Mouse (Mus musculus): ENCODE results near the gene Phc3. TPM values are rescaled to one million over a fixed set of nuclear protein-coding genes. Genes with fewer than 3 reads are reported as not detected.

Phc3 gene
- polyA plus RNA-seq, 1 experiment from 2014 or later: 7.8 TPM

GRCm38 (mm10) chr3:30927664-30928063 is 41.6 kb downstream of the Phc3 start:
- peaks cover 45% of the 10 kb centered on the region for H3K36me3 ChIP-seq (ENCODE audit: insufficient read depth)
- no peak overlapping the region for H3K27ac ChIP-seq (ENCODE audit: low read depth)
- no peaks in the 10 kb centered on the region for H3K9me3 ChIP-seq (ENCODE audit: low read depth, low read length)
- DNase-seq (no peak), ATAC-seq (ENCODE audit: insufficient read depth) (no peak)
- no peak overlapping the region for H3K4me2 ChIP-seq
- H3K4me3 ChIP-seq (ENCODE audit: low read depth, low read length): no peak overlapping the region
- H3K9ac ChIP-seq: no peak overlapping the region
- WGBS: 94% methylated on average over 3 of the region's 3 CpGs
- TF ChIP-seq CTCF (IDR thresholded peaks at IDR 0.05; ENCODE audit: low read depth): no peak
- H3K4me1 ChIP-seq (ENCODE audit: insufficient read depth): no peaks in the 10 kb centered on the region
- no peaks in the 10 kb centered on the region for H3K27me3 ChIP-seq (ENCODE audit: insufficient read depth, low read length)

DNA sequence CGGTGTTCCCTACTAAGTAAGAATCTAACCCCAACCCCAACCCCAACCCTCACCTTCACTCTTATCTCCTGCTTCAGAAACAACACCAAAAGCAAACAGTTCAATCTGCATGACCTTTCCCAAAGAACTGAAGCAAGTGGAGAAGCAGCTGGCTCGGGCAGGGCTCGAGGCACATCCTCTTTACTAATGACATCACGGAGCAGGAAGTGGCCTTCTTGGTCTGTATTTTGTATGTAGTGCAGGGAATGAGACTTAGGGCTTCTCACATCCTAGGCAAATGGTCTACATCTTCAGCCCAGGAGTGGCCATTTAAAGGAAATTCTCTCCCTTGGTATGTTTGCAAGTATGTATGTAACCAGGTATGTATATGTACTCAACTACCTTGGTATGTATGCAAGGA is 52.1 kb downstream of the Phc3 start:
- Histone ChIP-seq H3K27me3 (ENCODE audit: insufficient read depth, low read length) (no peaks in the 10 kb centered on the region), H3K27ac (ENCODE audit: low read depth) (no peak overlapping the region), H3K4me2 (no peak overlapping the region), H3K4me1 (ENCODE audit: insufficient read depth) (no peaks in the 10 kb centered on the region), H3K36me3 (ENCODE audit: insufficient read depth) (peaks cover 59% of the 10 kb centered on the region), H3K9me3 (ENCODE audit: low read depth, low read length) (no peaks in the 10 kb centered on the region), H3K4me3 (ENCODE audit: low read depth, low read length) (no peak overlapping the region), H3K9ac (no peak overlapping the region)
- TF ChIP-seq CTCF (IDR thresholded peaks at IDR 0.05; ENCODE audit: low read depth): no peak
- no peak for DNase-seq
- WGBS: 42% methylated on average over 4 of the region's 4 CpGs
- ATAC-seq (ENCODE audit: insufficient read depth): no peak

DNA sequence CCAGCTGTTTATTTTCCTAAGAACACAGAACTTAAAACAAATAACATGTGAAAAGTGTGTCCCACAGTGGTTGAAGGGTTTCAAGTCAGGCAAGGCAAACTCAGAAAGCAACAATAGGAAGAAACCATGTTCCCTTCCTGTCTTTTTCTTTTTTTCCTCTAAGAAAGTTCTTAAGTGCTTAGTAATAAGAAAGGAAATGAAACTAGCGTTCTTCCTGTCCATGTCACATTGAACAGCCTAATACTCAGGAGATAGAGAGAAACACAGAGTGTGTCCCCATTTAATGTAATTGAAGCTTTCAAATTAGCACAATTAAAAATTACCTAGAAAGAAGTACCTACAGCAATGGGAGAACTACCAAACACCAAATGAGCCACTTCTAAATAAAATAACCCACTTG is 64.6 kb downstream of the Phc3 start:
- 71% methylated on average over 1 of the region's 1 CpGs for WGBS
- Histone ChIP-seq H3K4me2 (no peak overlapping the region), H3K4me1 (ENCODE audit: insufficient read depth) (no peaks in the 10 kb centered on the region), H3K36me3 (ENCODE audit: insufficient read depth) (peaks cover 39% of the 10 kb centered on the region), H3K27ac (ENCODE audit: low read depth) (no peak overlapping the region), H3K9me3 (ENCODE audit: low read depth, low read length) (no peaks in the 10 kb centered on the region), H3K4me3 (ENCODE audit: low read depth, low read length) (no peak overlapping the region), H3K9ac (no peak overlapping the region), H3K27me3 (ENCODE audit: insufficient read depth, low read length) (no peaks in the 10 kb centered on the region)
- DNase-seq: no peak
- no peak for TF ChIP-seq CTCF (IDR thresholded peaks at IDR 0.05; ENCODE audit: low read depth)
- ATAC-seq (ENCODE audit: insufficient read depth): no peak

DNA sequence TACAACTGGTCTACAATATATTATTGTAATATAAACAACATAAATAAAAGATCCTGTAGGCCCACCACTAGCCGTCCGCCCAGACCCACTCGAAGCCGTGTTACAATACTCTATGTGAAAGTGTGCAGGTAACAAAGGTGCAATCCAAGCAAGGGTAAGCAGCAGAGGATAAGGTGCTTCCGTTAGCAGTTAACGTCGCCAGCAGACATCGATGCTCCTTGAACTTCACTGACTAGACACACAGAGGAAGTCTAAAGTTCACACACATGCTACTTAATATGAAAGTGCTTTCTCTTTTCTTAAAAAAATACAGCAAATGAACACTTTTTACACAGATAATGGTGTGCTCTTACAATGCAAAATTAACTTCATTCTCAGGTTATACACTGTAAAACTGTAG is 69.8 kb downstream of the Phc3 start:
- Histone ChIP-seq H3K27me3 (ENCODE audit: insufficient read depth, low read length) (no peaks in the 10 kb centered on the region), H3K4me3 (ENCODE audit: low read depth, low read length) (no peak overlapping the region), H3K4me2 (no peak overlapping the region), H3K36me3 (ENCODE audit: insufficient read depth) (peaks cover 51% of the 10 kb centered on the region), H3K27ac (ENCODE audit: low read depth) (no peak overlapping the region), H3K9me3 (ENCODE audit: low read depth, low read length) (no peaks in the 10 kb centered on the region), H3K4me1 (ENCODE audit: insufficient read depth) (no peaks in the 10 kb centered on the region), H3K9ac (no peak overlapping the region)
- DNase-seq (no peak), ATAC-seq (ENCODE audit: insufficient read depth) (no peak)
- TF ChIP-seq CTCF (IDR thresholded peaks at IDR 0.05; ENCODE audit: low read depth): no peak
- WGBS: 90% methylated on average over 8 of the region's 8 CpGs

- WGBS: 41% methylated on average over 5 of the region's 5 CpGs
- Histone ChIP-seq H3K36me3 (ENCODE audit: insufficient read depth) (peaks cover 44% of the 10 kb centered on the region), H3K27me3 (ENCODE audit: insufficient read depth, low read length) (no peaks in the 10 kb centered on the region), H3K4me2 (no peak overlapping the region), H3K4me3 (ENCODE audit: low read depth, low read length) (no peak overlapping the region), H3K9me3 (ENCODE audit: low read depth, low read length) (no peaks in the 10 kb centered on the region), H3K4me1 (ENCODE audit: insufficient read depth) (no peaks in the 10 kb centered on the region), H3K9ac (no peak overlapping the region), H3K27ac (ENCODE audit: low read depth) (no peak overlapping the region)
- ATAC-seq (ENCODE audit: insufficient read depth) (peak; percentile 89), DNase-seq (peak; percentile 83)
- no peak for TF ChIP-seq CTCF (IDR thresholded peaks at IDR 0.05; ENCODE audit: low read depth)
Measured at GRCm38 (mm10) chr3:30896721-30897120, 72.5 kb downstream of the Phc3 start.

GRCm38 (mm10) chr3:30889014-30889413 is 80.2 kb downstream of the Phc3 start:
- Histone ChIP-seq H3K4me1 (ENCODE audit: insufficient read depth) (no peaks in the 10 kb centered on the region), H3K4me2 (no peak overlapping the region), H3K36me3 (ENCODE audit: insufficient read depth) (no peaks in the 10 kb centered on the region), H3K4me3 (ENCODE audit: low read depth, low read length) (no peak overlapping the region), H3K27ac (ENCODE audit: low read depth) (no peak overlapping the region), H3K27me3 (ENCODE audit: insufficient read depth, low read length) (no peaks in the 10 kb centered on the region), H3K9me3 (ENCODE audit: low read depth, low read length) (no peaks in the 10 kb centered on the region), H3K9ac (no peak overlapping the region)
- DNase-seq (no peak), ATAC-seq (ENCODE audit: insufficient read depth) (no peak)
- WGBS: 38% methylated on average over 1 of the region's 1 CpGs
- no peak for TF ChIP-seq CTCF (IDR thresholded peaks at IDR 0.05; ENCODE audit: low read depth)

DNA sequence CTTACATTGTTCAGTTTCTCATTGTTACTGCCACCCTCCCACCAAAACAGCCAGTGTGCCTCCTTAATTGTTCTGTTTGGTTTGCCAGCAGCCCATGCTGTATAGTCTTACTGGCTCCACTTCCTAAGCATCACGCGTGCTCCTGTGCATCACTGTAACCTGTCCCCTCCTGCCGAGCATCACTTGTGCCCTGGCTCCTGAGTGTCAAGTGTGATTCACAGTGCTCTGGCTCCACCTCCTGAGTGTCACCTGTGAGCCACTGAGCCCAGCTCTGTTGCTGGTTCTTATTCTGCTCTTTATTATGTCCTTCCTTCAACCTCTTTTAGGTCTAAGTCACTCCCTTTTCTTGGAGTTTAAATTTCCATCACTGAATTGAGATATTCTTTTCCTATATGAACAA is 81.8 kb downstream of the Phc3 start:
- DNase-seq: no peak
- Histone ChIP-seq H3K36me3 (ENCODE audit: insufficient read depth) (no peaks in the 10 kb centered on the region), H3K4me2 (no peak overlapping the region), H3K4me3 (ENCODE audit: low read depth, low read length) (no peak overlapping the region), H3K27me3 (ENCODE audit: insufficient read depth, low read length) (no peaks in the 10 kb centered on the region), H3K9ac (no peak overlapping the region), H3K27ac (ENCODE audit: low read depth) (no peak overlapping the region), H3K4me1 (ENCODE audit: insufficient read depth) (no peaks in the 10 kb centered on the region), H3K9me3 (ENCODE audit: low read depth, low read length) (no peaks in the 10 kb centered on the region)
- no peak for ATAC-seq (ENCODE audit: insufficient read depth)
- 77% methylated on average over 3 of the region's 3 CpGs for WGBS
- TF ChIP-seq CTCF (IDR thresholded peaks at IDR 0.05; ENCODE audit: low read depth): no peak

GRCm38 (mm10) chr3:30876709-30877108 is 92.5 kb downstream of the Phc3 start:
- H3K4me2 ChIP-seq: no peak overlapping the region
- H3K27me3 ChIP-seq (ENCODE audit: insufficient read depth, low read length): no peaks in the 10 kb centered on the region
- H3K9ac ChIP-seq: no peak overlapping the region
- no peaks in the 10 kb centered on the region for H3K4me1 ChIP-seq (ENCODE audit: insufficient read depth)
- TF ChIP-seq CTCF (IDR thresholded peaks at IDR 0.05; ENCODE audit: low read depth): no peak
- H3K27ac ChIP-seq (ENCODE audit: low read depth): no peak overlapping the region
- no peak overlapping the region for H3K4me3 ChIP-seq (ENCODE audit: low read depth, low read length)
- DNase-seq (no peak), ATAC-seq (ENCODE audit: insufficient read depth) (no peak)
- H3K36me3 ChIP-seq (ENCODE audit: insufficient read depth): no peaks in the 10 kb centered on the region
- WGBS: 71% methylated on average over 6 of the region's 6 CpGs
- H3K9me3 ChIP-seq (ENCODE audit: low read depth, low read length): no peaks in the 10 kb centered on the region
